Mouse (Mus musculus) embryonic stem cell, embryonic (primary cell): ENCODE results near the gene Map2k5.

Experiments
- CTCF ChIA-PET, 4 experiments: fragments of 300-600 bp in 2 of 4; fragments of 350-600 bp in 2 of 4; sonication (Branson Sonifier 250); formaldehyde crosslinking; loops; one replicate each; lab custom pipeline; 2022; ENCODE audit warnings: inconsistent platforms in 2 of 4; lab: Charles Lee
- POLR2A ChIA-PET, 4 experiments: fragments of 300-600 bp in 2 of 4; fragments of 350-600 bp in 2 of 4; sonication (Branson Sonifier 250); formaldehyde crosslinking; loops; one replicate each; lab custom pipeline; 2022; ENCODE audit warnings: antibody characterized with exemption in 4 of 4, inconsistent platforms in 1 of 4; lab: Charles Lee

The Map2k5 gene

DNA sequence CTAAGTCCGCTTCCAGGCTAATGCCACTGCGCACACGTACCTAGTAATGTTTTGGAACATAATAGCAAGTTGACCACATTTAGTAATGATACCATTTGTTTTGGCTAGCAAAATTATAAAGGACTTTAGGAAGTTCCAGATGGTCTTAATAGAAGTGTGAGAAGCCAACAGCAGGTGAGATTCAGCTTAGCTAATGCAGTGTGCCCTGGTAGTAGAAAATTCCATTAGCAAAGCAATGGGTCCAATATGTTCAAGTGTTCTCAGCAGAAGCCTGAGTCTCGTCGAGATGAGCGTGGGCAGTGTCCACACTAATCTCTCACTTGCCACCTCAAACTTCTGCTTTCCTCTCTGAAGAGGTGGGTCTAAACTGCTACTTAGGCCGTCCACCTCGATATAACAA lies 27.7 kb downstream of the Map2k5 start:
- POLR2A ChIA-PET = interaction anchor here in 2 of 4 experiments (0.6 to 1.5 kb wide), 3 partner anchors 10 to 514 kb away, joined by 3 read pairs; no protein-coding TSS in a partner anchor

DNA sequence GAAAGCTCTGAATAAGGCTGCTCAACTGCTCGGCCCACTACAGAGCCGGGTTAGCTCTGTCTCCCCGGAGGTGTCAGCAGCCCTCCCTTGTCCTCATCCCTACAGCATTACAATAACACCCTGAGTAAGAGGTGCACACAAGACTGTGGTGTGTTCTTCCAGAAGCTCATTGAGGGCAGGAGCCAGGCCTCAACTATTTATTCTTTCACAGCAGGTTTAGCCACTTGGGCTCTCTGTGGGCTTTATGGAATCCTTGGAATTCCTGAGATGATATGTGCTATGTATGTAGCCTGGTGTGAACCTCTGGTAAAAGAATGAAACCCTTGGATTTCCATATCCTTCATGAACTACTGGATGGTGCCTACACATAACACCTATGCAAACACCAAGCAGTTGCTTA lies 28.5 kb downstream of the Map2k5 start:
- POLR2A ChIA-PET = interaction anchor here in 2 of 4 experiments (0.7 to 1.5 kb wide), 2 partner anchors 9 to 197 kb away, joined by 3 read pairs; no protein-coding TSS in a partner anchor
- CTCF ChIA-PET = no interaction called here

More for the DNA sequence above, 27.7 kb downstream of the Map2k5 start:
- CTCF ChIA-PET = interaction anchor here in 1 of 4 experiments (0.7 kb wide), 1 partner anchor 70 kb away, joined by 3 read pairs; no protein-coding TSS in a partner anchor

DNA sequence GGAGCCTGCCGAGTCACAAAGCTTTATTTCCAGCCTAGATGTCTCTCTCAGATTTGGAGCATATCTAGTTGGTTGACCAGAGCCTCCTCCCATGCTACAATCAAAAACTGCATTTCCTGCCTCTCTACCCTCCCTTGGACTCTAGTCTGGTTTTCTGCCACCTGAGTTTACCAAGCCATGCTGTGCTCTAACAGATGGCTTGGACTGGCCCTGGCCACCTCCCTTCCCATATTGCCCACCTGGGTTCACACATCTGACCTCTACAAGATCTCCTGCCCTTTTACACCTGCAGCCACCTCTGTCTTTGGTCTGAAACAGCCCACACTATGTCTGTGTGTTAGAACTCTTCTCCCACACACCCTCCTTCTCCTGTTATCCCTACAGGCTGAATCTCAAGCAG lies 29.6 kb downstream of the Map2k5 start:
- POLR2A ChIA-PET = no interaction called here
- CTCF ChIA-PET = interaction anchor here in 1 of 4 experiments (0.6 kb wide), 1 partner anchor 145 kb away, joined by 3 read pairs; no protein-coding TSS in a partner anchor

DNA sequence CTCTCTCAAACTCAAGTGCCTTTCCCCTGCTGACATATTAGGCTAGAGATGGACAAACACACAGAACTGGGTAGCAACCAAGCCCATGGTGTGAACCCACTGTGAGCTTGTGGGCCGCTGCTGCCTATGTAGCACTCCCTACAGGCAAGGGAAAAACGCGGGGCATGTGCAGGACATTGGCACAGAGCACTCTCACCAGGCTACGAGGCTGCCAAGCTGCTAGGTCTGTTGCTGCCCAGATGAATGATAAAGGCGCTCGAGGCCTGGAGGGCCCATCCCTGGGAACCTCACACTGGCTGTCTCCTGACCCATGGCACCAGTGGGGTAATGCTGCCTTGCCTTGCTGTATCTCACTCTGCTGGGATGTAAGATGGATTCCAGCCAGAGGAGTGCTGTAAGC lies 31.7 kb downstream of the Map2k5 start:
- ChIA-PET POLR2A (no interaction called here), CTCF (no interaction called here)

DNA sequence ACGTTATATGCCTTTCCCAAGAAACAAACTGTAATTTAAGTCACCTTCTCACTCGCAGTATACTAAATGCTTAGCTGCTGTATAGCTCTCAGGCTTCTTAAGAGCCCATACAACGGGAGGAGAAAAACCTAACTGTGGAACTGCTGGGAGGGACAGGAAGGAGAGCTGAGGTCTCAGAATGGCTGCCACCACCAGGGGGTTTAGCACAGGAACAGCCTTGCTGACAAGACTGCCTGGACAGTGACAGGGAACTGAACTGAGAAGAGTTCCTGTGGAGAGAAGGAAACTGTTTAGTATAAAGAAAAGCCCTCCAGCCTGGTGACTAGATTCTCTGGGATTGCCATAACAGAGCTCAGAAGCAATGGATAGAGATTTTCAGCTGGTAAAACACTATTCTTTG lies 35.9 kb downstream of the Map2k5 start:
- ChIA-PET CTCF (interaction anchor here in 1 of 4 experiments (1.2 kb wide), 1 partner anchor 9 kb away, joined by 3 read pairs; no protein-coding TSS in a partner anchor), POLR2A (interaction anchor here in 1 of 4 experiments (0.7 to 1.6 kb wide), 4 partner anchors 14 to 260 kb away, joined by 3 to 6 read pairs (median 3); no protein-coding TSS in a partner anchor)

DNA sequence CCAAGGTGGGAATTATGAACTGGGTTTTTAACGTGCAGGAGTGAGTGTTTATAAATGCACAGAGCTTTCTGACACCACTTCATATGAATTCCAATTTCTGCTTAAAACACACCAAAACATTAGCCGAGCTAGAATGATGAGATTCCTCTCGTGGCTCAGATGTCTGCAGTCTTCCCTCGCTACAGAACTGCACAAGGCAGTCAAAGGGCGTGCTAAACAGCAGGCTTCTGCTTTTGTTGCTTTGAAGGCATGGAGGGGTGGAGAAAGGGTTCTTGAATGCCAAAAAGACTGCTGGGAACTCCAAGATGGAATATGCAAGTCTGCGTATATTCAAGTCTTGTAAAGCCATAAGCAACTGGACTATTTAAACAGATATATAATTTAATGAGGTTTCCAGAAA lies 38.4 kb downstream of the Map2k5 start:
- CTCF ChIA-PET = no interaction called here
- POLR2A ChIA-PET = no interaction called here

DNA sequence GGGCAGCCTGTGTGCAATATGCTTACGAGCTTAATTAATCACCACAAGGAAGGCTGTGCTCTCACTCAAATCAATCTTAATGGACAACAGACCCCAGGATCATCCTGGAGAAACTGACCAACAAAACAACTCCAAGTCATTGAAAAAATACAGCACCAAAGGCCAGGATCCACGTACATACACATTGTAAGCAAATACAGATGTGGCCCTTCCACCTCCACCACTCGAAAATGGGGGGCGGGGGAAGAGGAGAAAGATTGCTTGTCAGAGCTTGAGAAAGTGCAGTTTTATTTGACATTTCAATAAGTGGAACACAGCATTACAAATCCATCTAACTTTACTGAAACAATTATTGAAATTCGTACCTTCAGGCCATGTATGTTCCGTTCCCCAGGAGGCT lies 39.0 kb downstream of the Map2k5 start:
- CTCF ChIA-PET = no interaction called here
- POLR2A ChIA-PET = no interaction called here

DNA sequence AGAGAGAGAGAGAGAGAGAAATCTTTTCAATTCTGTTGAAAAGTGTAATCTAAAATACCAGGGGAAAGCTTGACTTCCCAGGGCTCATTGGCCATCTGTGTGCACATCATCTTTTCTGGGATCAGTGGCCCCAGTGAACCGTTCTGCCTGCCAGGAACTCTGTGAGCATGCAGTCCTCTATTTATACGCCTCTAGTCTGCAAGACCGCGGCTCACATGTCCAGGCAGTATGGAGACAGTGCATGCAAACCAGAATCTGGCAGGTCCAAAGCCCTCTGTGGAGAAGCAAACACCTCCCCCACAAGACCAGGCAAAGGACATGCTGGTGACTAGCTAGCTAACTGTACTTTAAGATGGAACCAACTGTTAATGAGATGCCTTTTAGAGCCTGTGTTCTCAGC lies 41.9 kb downstream of the Map2k5 start:
- ChIA-PET CTCF (no interaction called here), POLR2A (interaction anchor here in 1 of 4 experiments (0.6 kb wide), 1 partner anchor 1019 kb away, joined by 5 read pairs; no protein-coding TSS in a partner anchor)

DNA sequence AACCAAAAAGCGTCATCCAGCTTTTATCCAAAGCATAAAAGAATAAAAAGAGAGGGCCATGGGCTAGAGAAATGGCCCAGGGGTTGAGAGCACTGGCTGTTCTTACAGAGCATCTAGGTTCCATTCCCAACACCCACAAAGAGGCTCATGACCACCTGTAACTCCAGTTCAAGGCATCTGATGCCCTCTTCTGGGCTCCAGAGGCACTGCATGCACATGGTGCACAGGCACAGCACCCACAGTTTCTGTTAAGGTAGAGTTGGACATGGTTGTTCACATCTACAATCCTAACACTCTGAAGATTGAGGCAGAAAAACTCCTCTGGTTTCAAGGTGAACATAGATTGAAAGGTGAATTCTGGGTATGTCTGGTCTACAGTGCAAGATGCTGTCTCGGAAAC lies 44.6 kb downstream of the Map2k5 start:
- CTCF ChIA-PET = interaction anchor here in 3 of 4 experiments (0.5 to 1.0 kb wide), 3 partner anchors 9 to 726 kb away, joined by 3 to 5 read pairs (median 3); no protein-coding TSS in a partner anchor
- POLR2A ChIA-PET = interaction anchor here in 1 of 4 experiments (1.2 kb wide), 1 partner anchor 542 kb away, joined by 5 read pairs; no protein-coding TSS in a partner anchor

DNA sequence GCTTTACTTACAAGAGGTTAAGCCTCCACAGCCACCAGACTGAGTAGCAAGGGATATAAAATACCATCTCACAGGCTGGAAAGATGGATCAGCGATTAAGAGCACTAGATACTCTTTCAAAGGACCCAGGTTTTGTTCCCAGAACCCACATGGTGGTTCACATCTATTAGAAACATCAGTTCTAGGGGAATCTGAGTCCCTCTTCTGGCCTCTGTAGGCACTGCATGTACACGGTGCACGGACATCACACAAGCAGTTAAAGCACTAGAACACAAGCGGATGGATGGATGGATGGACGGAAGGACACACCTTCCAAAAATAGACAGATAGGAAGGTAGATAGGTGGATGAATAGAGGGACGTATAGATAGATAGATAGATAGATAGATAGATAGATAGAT lies 46.5 kb downstream of the Map2k5 start:
- ChIA-PET POLR2A (interaction anchor here in 2 of 4 experiments (0.5 to 1.9 kb wide), 4 partner anchors 35 to 1305 kb away, joined by 3 to 5 read pairs (median 4); no protein-coding TSS in a partner anchor), CTCF (no interaction called here)

DNA sequence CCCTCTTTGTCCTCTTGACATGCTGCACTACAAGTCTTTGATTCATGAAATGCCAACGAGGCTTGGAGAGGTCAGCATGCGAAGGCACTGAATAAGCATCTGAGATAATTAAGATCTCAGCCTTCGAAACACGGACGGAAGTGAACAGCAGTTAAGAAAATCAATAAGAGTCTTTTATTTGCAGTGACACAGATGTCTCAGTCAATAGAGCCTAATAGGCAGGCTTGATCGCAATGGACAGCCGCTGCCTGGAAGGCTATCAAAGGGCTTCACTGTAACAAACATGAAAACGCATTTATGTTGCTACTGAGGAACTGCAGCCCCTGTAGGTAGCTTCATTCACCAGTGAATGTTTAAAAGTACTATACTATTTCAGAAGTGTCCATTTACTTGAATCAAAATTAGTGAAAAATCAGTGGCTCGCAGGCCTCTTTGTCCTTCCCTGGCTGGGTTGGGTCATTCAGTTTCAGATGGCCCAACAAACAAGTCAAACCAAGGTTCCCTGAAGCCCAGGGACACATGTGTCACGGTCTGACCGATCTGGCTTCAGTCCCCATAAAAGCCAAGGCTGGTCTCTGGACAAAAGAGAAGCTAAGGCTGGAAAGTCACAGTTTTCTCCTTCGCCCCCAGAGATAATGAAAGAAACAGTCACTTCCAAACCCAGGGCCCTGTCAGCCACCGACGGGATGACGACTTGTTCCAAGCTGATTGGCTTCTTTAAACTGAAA lies 48.6 kb downstream of the Map2k5 start:
- ChIA-PET POLR2A (interaction anchor here in 1 of 4 experiments (1.0 to 1.2 kb wide), 2 partner anchors 12 to 21 kb away, joined by 3 read pairs; no protein-coding TSS in a partner anchor), CTCF (interaction anchor here in 1 of 4 experiments (0.6 kb wide), 1 partner anchor 707 kb away, joined by 3 read pairs; no protein-coding TSS in a partner anchor)

DNA sequence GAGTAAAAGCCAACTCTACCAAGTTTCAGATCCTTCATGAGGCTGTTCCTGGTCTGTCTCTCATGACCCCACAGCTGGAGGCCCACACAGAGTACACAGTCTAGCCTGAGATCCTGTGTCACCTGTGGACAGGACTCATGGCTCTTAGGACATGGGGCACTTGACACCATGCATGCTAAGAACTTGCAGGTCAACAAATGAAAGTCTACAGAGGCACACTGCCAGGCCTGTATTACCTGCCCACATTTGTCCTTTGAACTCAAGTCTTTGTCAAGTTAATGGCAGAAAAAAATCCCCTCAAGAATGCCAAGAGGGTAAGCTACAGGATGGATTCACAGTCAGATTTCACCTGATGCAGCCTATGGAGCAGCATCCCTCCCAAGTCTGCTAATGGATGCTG lies 62.5 kb downstream of the Map2k5 start:
- POLR2A ChIA-PET = no interaction called here
- CTCF ChIA-PET = no interaction called here

DNA sequence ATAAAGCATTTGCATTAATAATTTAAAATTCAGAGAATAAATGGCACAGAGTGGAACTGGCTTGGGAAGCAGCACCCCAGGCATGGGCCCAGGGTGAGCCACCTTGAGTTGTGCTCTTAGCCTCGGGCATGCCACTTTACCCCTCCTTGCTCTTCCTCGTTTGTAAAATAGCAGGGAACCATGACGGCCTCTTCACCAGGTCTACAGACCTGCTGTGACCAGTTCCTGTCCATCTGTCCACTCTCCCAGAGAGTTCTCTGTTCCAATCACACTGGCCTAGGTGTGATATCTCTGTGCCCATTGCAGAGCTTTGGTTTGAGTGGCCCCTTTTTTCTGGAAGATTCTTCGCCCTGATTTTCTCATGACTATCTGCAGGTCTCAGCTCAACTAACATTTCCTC lies 63.6 kb downstream of the Map2k5 start:
- ChIA-PET POLR2A (interaction anchor here in 1 of 4 experiments (0.6 kb wide), 1 partner anchor 420 kb away, joined by 3 read pairs; no protein-coding TSS in a partner anchor), CTCF (no interaction called here)

DNA sequence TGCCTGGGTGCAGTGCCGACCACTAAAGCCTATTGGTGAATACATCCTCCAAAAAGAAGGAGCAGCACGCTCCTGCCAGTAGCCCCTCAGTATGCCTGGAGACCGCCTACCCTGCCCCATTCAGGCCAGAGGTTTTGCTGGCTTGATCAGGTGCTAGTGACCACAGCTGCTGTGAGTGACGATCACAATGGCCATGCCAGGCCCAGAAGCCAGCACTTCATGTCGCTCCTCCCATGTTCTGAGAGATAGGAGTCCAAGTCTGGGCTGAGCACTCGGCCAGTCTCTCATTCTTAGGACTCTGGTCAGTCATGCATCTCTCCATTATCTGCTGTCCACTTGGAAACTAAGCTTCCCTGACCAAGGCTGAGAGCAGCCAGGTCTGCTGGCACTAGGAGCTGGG lies 67.7 kb downstream of the Map2k5 start:
- ChIA-PET POLR2A (no interaction called here), CTCF (interaction anchor here in 2 of 4 experiments (0.6 kb wide), 2 partner anchors 501 to 973 kb away, joined by 3 read pairs; no protein-coding TSS in a partner anchor)

DNA sequence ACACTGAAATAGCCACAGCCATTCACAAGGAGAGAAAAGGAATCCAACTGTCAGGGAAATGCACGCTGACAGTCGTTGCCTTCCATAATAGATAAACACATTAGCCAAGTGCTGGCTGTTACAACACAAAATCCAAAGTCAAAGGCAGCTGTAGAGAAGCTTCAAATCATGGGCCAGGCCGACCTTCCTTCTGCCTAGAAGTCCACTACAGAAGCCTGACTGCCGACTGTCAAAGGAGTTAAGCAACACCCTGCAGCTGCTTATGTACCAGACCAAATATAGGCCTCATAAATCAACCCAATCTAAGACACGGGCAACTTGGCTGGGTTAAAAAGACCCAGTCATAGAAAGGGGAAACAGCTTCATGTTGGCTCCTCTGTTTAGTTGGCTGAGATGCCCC lies 68.7 kb downstream of the Map2k5 start:
- POLR2A ChIA-PET = no interaction called here
- CTCF ChIA-PET = no interaction called here

DNA sequence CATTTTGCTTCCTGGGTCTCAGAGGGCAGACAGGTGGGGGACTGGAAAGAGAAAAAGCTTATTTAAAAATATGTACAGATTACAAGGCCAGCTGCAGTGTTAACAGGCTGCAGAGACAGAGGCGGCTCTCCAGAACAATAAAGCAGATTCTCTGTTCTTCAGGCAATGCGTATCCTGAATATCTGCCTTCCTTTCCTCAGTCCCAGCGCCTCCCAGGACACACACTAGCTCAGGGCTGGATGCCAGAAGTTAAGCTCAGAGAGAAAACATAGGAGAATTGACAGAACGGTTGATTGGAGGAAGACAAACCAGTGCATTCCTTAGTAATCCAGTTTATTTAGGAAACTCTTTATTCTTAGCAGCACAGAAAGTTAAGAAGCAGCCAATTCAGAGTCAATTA lies 69.3 kb downstream of the Map2k5 start:
- ChIA-PET CTCF (no interaction called here), POLR2A (interaction anchor here in 1 of 4 experiments (0.6 to 0.9 kb wide), 2 partner anchors 20 to 797 kb away, joined by 3 read pairs; no protein-coding TSS in a partner anchor)

DNA sequence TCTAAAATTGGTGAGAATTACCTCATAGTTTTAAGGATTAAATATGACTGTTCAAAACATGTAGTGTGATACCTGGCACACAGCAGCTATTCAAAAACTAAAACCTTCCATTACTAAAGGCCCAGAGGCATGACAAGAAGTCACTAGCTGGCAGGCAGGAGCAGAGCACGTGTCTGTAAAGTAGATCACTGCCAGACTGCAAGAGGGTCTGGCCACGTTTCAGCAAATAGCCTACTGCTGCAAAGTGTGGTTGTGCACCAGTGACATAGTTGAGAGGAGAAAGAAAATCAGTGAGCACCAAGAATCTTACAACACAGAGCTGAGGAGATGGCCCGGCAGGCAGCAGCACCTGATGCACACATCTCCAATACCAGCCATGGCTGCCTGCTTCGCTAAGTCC lies 75.2 kb downstream of the Map2k5 start:
- CTCF ChIA-PET = interaction anchor here in 1 of 4 experiments (0.6 kb wide), 1 partner anchor 572 kb away, joined by 6 read pairs; no protein-coding TSS in a partner anchor
- POLR2A ChIA-PET = interaction anchor here in 1 of 4 experiments (0.7 kb wide), 1 partner anchor 21 kb away, joined by 3 read pairs; no protein-coding TSS in a partner anchor

DNA sequence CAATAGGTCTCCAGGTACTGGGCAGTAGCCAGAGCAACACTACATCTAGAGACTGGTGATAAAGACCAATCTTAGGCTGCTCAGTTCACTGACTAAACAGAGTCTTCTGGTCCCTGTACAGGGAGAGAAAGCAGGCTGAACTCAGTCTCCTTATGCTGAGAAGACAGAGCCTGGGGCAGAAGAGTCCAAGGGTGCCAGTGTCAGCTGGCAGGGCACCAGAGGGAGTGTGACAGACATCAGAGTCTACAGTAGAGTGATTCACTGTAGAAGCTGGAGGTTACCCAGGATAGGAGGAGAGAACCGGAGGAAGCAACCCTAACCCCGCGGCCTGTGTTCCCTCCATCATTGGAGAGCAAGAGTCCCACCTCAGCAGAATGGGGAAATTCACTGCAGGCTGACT lies 79.0 kb downstream of the Map2k5 start:
- ChIA-PET CTCF (interaction anchor here in 1 of 4 experiments (0.5 kb wide), 1 partner anchor 580 kb away, joined by 4 read pairs; no protein-coding TSS in a partner anchor), POLR2A (interaction anchor here in 1 of 4 experiments (0.7 kb wide), 1 partner anchor 475 kb away, joined by 3 read pairs; no protein-coding TSS in a partner anchor)

DNA sequence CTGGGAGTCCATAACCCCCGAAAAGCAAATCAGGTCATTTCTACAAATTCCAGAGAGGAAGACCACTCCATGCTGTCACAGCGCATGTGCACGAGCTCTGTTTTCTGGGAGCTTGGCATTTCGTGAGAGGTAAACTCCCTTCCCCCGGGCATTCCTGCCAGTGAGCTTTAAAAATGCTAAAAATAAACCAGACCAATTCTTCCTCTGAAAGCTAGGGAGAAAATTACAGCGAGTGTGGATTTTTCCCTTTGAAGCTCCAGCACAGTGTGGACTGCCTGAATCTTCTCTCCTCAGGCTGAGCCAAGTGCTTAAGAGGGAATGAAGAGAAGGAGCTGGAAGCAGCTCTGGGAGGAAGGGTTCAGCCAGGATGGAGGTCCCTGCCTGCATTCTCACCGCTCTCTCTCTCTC lies 82.1 kb downstream of the Map2k5 start:
- ChIA-PET CTCF (no interaction called here), POLR2A (no interaction called here)
